In genomic region chr15:6340347-6340746, GRCm38 (mm10) we compare ENCODE assay signal across 30 mouse cellular contexts. TPM values are rescaled to one million over a fixed set of nuclear protein-coding genes. Genes with fewer than 3 reads are reported as not detected.
DNase-seq lines count a peak whose midpoint lies in the region; ATAC-seq and TF ChIP-seq lines count a peak whose summit lies in the region.
"Had no signal": no experiment of that assay in that cellular context is flagged by ENCODE, and none has a peak within 500 bp of the region (broad histone marks: within the 10 kb centered on the region; RNA-seq: fewer than 3 reads in every experiment).

No protein-coding gene starts in this region.

- no peak for DNase-seq in liver, postnatal 0 days
- no peak for DNase-seq in liver, embryonic 11.5 days (ENCODE audit: low spot score)
- no peak for DNase-seq in Muller cell, postnatal 12 days (ENCODE audit: inconsistent ontology term)
- no peak for DNase-seq in embryo, embryonic 11 days
- DNase-seq: adrenal gland, adult 2 months; adrenal gland, postnatal 36 days; cerebellum, adult 8-10 months; cerebellum, postnatal 36 days; heart, postnatal 36 days; kidney, adult 8-10 months; kidney, postnatal 4 days; lung, postnatal 10 days had no signal

- TF ChIP-seq POLR2A in bone marrow macrophage, adult 2 months (IDR thresholded peaks at IDR 0.05; ENCODE audit: borderline replicate concordance, low read depth, low read length) = no peak

- H3K27me3 ChIP-seq in liver, postnatal 0 days (ENCODE audit: insufficient read depth, low read length) = no peaks in the 10 kb centered on the region
- no peaks in the 10 kb centered on the region for H3K27me3 ChIP-seq in liver, embryonic 11.5 days (replicated peaks; ENCODE audit: control insufficient read depth, insufficient read depth, low read length)
- H3K27me3 ChIP-seq: embryonic facial prominence, embryonic 13.5 days; forebrain, embryonic 15.5 days; hindbrain, embryonic 12.5 days; intestine, embryonic 15.5 days; limb, embryonic 15.5 days; neural tube, embryonic 12.5 days had no signal

- no peak; the same call in 1 of the 2 replicates for TF ChIP-seq EP300 in liver, postnatal 0 days (IDR thresholded peaks at IDR 0.05; ENCODE audit: low read depth)

- no peaks in the 10 kb centered on the region for H3K9me3 ChIP-seq in liver, postnatal 0 days (ENCODE audit: low read length)
- no peaks in the 10 kb centered on the region for H3K9me3 ChIP-seq in liver, embryonic 11.5 days (ENCODE audit: control insufficient read depth, low read length)
- H3K9me3 ChIP-seq: embryonic facial prominence, embryonic 13.5 days; forebrain, embryonic 10.5 days; forebrain, embryonic 15.5 days; hindbrain, embryonic 12.5 days; intestine, embryonic 15.5 days; limb, embryonic 10.5 days; limb, embryonic 15.5 days; neural tube, embryonic 12.5 days had no signal

- H3K9ac ChIP-seq in liver, postnatal 0 days (replicated peaks) = no peak overlapping the region
- H3K9ac ChIP-seq in liver, embryonic 11.5 days (ENCODE audit: low read depth, low read length) = no peak overlapping the region
- H3K9ac ChIP-seq: embryonic facial prominence, embryonic 13.5 days; forebrain, embryonic 15.5 days; hindbrain, embryonic 12.5 days; intestine, embryonic 15.5 days; limb, embryonic 15.5 days; neural tube, embryonic 12.5 days had no signal

- H3K4me1 ChIP-seq in liver, postnatal 0 days (ENCODE audit: insufficient read depth) = no peaks in the 10 kb centered on the region
- no peaks in the 10 kb centered on the region for H3K4me1 ChIP-seq in liver, embryonic 11.5 days (replicated peaks; ENCODE audit: control insufficient read depth, insufficient read depth, low read length)
- peaks cover 60% of the 10 kb centered on the region for H3K4me1 ChIP-seq in bone marrow macrophage, adult 2 months (ENCODE audit: control insufficient read depth, insufficient read depth, low read length)
- H3K4me1 ChIP-seq: forebrain, embryonic 10.5 days; forebrain, embryonic 15.5 days; hindbrain, embryonic 12.5 days; intestine, embryonic 15.5 days; limb, embryonic 10.5 days; limb, embryonic 15.5 days; neural tube, embryonic 12.5 days had no signal

- 69% methylated on average over 6 of the region's 6 CpGs for WGBS in liver, postnatal 0 days (ENCODE audit: insufficient replicate concordance)
- WGBS in liver, embryonic 11.5 days = 85% methylated on average over 6 of the region's 6 CpGs

- H3K27ac ChIP-seq in liver, postnatal 0 days (ENCODE audit: low read depth) = no peak overlapping the region
- H3K27ac ChIP-seq in liver, embryonic 11.5 days (ENCODE audit: low read depth, low read length) = no peak overlapping the region
- peak overlapping the region; percentile 58 for H3K27ac ChIP-seq in bone marrow macrophage, adult 2 months (ENCODE audit: insufficient read depth, low read depth, low read length)
- H3K27ac ChIP-seq: embryonic facial prominence, embryonic 13.5 days; forebrain, embryonic 10.5 days; forebrain, embryonic 15.5 days; hindbrain, embryonic 12.5 days; hindbrain, postnatal 0 days; intestine, embryonic 15.5 days; kidney, postnatal 0 days; limb, embryonic 10.5 days; limb, embryonic 15.5 days; neural tube, embryonic 12.5 days had no signal

- H3K4me2 ChIP-seq in liver, postnatal 0 days (ENCODE audit: low read depth, low read length) = no peak overlapping the region
- H3K4me2 ChIP-seq in liver, embryonic 11.5 days = no peak overlapping the region
- H3K4me2 ChIP-seq: embryonic facial prominence, embryonic 13.5 days; forebrain, embryonic 15.5 days; heart, embryonic 11.5 days; hindbrain, embryonic 12.5 days; intestine, embryonic 15.5 days; limb, embryonic 15.5 days; neural tube, embryonic 12.5 days had no signal

- H3K4me3 ChIP-seq in liver, postnatal 0 days (ENCODE audit: low read depth, low read length) = no peak overlapping the region
- H3K4me3 ChIP-seq in liver, embryonic 11.5 days (ENCODE audit: low read depth, low read length) = no peak overlapping the region
- H3K4me3 ChIP-seq in bone marrow macrophage, adult 2 months (ENCODE audit: insufficient read depth, low read length) = no peak overlapping the region
- H3K4me3 ChIP-seq: embryonic facial prominence, embryonic 13.5 days; forebrain, embryonic 10.5 days; forebrain, embryonic 15.5 days; hindbrain, embryonic 12.5 days; intestine, embryonic 15.5 days; limb, embryonic 10.5 days; limb, embryonic 15.5 days; myocyte; neural tube, embryonic 12.5 days had no signal

- no peaks in the 10 kb centered on the region for H3K36me3 ChIP-seq in liver, postnatal 0 days (replicated peaks; ENCODE audit: insufficient read depth, low read length)
- no peaks in the 10 kb centered on the region for H3K36me3 ChIP-seq in liver, embryonic 11.5 days (ENCODE audit: control insufficient read depth, insufficient read depth, low read length)
- H3K36me3 ChIP-seq: embryonic facial prominence, embryonic 13.5 days; forebrain, embryonic 10.5 days; forebrain, embryonic 15.5 days; hindbrain, embryonic 12.5 days; intestine, embryonic 15.5 days; limb, embryonic 10.5 days; limb, embryonic 15.5 days; neural tube, embryonic 12.5 days had no signal

- TF ChIP-seq CTCF in liver, postnatal 0 days (IDR thresholded peaks at IDR 0.05; ENCODE audit: low read depth) = no peak
- TF ChIP-seq CTCF in bone marrow macrophage, adult 2 months (IDR thresholded peaks at IDR 0.05; ENCODE audit: low read depth, low read length) = no peak

- peak; percentile 35 for ATAC-seq in liver, postnatal 0 days
- no peak for ATAC-seq in liver, embryonic 11.5 days (replicated peaks; ENCODE audit: low FRiP score)
- peak; percentile 75 for ATAC-seq in granulocyte monocyte progenitor cell, adult 5-6 weeks (replicated peaks; ENCODE audit: poor library complexity, severe bottlenecking)
- ATAC-seq in monocyte, adult 5-6 weeks (replicated peaks; ENCODE audit: insufficient number of reproducible peaks, low FRiP score, low TSS enrichment, poor library complexity, severe bottlenecking) = peak; percentile 70
- ATAC-seq: activated CD4-positive, CD25-positive, alpha-beta regulatory T cell, adult 4 months; CD4-positive, CD25-positive, alpha-beta regulatory T cell, adult 4 months; intestine, embryonic 15.5 days had no signal

RNA-seq across cellular contexts. Expression of gene Dab2, which starts 40.8 kb away (rescaled TPM):
- 9.1 and 10.8 TPM in 2 replicates for polyA plus RNA-seq in liver, postnatal 0 days (2015; fragmentation: Nextera tagmentation; extraction: Ambion mirVana)
- 37.6 and 43.2 TPM in 2 replicates for polyA plus RNA-seq in liver, embryonic 11.5 days (2014; fragmentation: Nextera tagmentation; extraction: Ambion mirVana)
- 517 and 550 TPM in 2 replicates for polyA plus RNA-seq in bone marrow macrophage, adult 2 months (2012; ENCODE audit: insufficient read depth, insufficient read length, missing spikeins)
- total RNA-seq in granulocyte monocyte progenitor cell, adult 5-6 weeks (2014; fragmentation: Nextera tagmentation) = 1.7 and 5.2 TPM in 2 replicates
- total RNA-seq in granulocyte monocyte progenitor cell, adult 5-6 weeks (2017) = 0.90 and 1.1 TPM in 2 replicates
- 0.19 to 0.53 TPM (median 0.29 TPM) in 3 replicates for total RNA-seq in monocyte, adult 5-6 weeks (2017)
- total RNA-seq: megakaryocyte-erythroid progenitor cell, adult 5-6 weeks had no signal
- polyA plus RNA-seq: CD4-positive, CD25-positive, alpha-beta regulatory T cell, adult 4 months had no signal

Comparison
In these comparisons a context has a peak if more than half of its experiments do, and no peak if none do; other contexts are left out.
1. RNA of gene Dab2, which starts 40.8 kb away (polyA plus RNA-seq): 517 to 550 TPM in bone marrow macrophage, adult 2 months; 37.6 to 43.2 TPM in liver, embryonic 11.5 days and 9.1 to 10.8 TPM in liver, postnatal 0 days; every median in the first group is over 10 times any median in the second.